Mouse (Mus musculus) forebrain, embryonic 16.5 days (tissue): ENCODE results near the gene Slc25a1. TPM values are rescaled to one million over a fixed set of nuclear protein-coding genes. Genes with fewer than 3 reads are reported as not detected.
A peak's percentile ranks its signal among the peaks of the same experiment; 100 is the strongest.

Experiments
- ATAC-seq: fragments of 200-750 bp; cut with Nextera tagmentation; 2 replicates; pipeline ENCODE4 v1.8.0; 2017; ENCODE audit warnings: mild to moderate bottlenecking, moderate library complexity
- H3K27ac ChIP-seq: fragments of 300-500 bp; sonication (generic); 2 replicates; pipeline ENCODE4 v1.5.1; 2014; ENCODE audit warnings: low read length, control low read depth
- H3K27me3 ChIP-seq: fragments of 300-500 bp; sonication (generic); replicated peaks from 2 replicates; pipeline ENCODE4 v1.6.1; 2014; ENCODE audit warnings: low read length; ENCODE audit not compliant: control insufficient read depth, insufficient read depth
- H3K36me3 ChIP-seq: fragments of 300-500 bp; sonication (generic); 2 replicates; pipeline ENCODE4 v1.6.1; 2014; ENCODE audit not compliant: control insufficient read depth, insufficient read depth
- H3K4me1 ChIP-seq: fragments of 300-500 bp; sonication (generic); replicated peaks from 2 replicates; pipeline ENCODE4 v1.6.1; 2014; ENCODE audit warnings: low read length; ENCODE audit not compliant: control insufficient read depth, insufficient read depth
- H3K4me2 ChIP-seq: fragments of 300-500 bp; sonication (generic); 2 replicates; pipeline ENCODE4 v1.6.1; 2014; ENCODE audit warnings: mild to moderate bottlenecking, low read length, control low read depth
- H3K4me3 ChIP-seq: fragments of 300-500 bp; sonication (generic); replicated peaks from 2 replicates; pipeline ENCODE4 v1.5.1; 2014; ENCODE audit warnings: mild to moderate bottlenecking, low read length, control low read depth
- H3K9ac ChIP-seq: fragments of 300-500 bp; sonication (generic); replicated peaks from 2 replicates; pipeline ENCODE4 v1.6.1; 2014; ENCODE audit warnings: low read depth, low read length, control low read depth
- H3K9me3 ChIP-seq: fragments of 300-500 bp; sonication (generic); 2 replicates; pipeline ENCODE4 v1.6.1; 2016; ENCODE audit warnings: low read length; ENCODE audit not compliant: control insufficient read depth
- WGBS: fragments of 180-500 bp; shearing (Covaris S2); extraction: QIAGEN DNeasy Blood & Tissue Kit; methylation state at CpG from one replicate; pipeline ENCODE4 v1.1.7; 2014; 5-methylcytosine and 5-hydroxymethylcytosine counted together
- polyA plus RNA-seq: library from polyadenylated mRNA; unstranded; fragments of >200 nt; fragmentation: Nextera tagmentation; extraction: Ambion mirVana; gene quantifications from 2 replicates; pipeline ENCODE4 v1.2.1, GENCODE M21; 2015

The Slc25a1 gene
- polyA plus RNA-seq, 1 experiment from 2014 or later = 155 TPM

GRCm38 (mm10) chr16:17928627-17929104 is 647 bp upstream of the Slc25a1 start:
- peaks cover 22% of the 10 kb centered on the region for H3K4me1 ChIP-seq
- H3K27ac ChIP-seq = peak overlapping the region; percentile 85
- peak overlapping the region; percentile 91 for H3K4me2 ChIP-seq
- no peaks in the 10 kb centered on the region; the same call in 1 of the 2 replicates for H3K27me3 ChIP-seq
- peak; percentile 53 for ATAC-seq
- H3K9ac ChIP-seq = peak overlapping the region; percentile 72
- H3K36me3 ChIP-seq = no peaks in the 10 kb centered on the region
- WGBS = 0% methylated on average over 9 of the region's 9 CpGs
- H3K9me3 ChIP-seq = no peaks in the 10 kb centered on the region
- H3K4me3 ChIP-seq = peak overlapping the region; percentile 62

GRCm38 (mm10) chr16:17927351-17928082 is 502 bp downstream of the Slc25a1 start:
- Histone ChIP-seq H3K4me2 (peak overlapping the region; percentile 91), H3K36me3 (no peaks in the 10 kb centered on the region), H3K9me3 (no peaks in the 10 kb centered on the region), H3K27ac (peak overlapping the region; percentile 85), H3K9ac (peak overlapping the region; percentile 72), H3K4me3 (peak overlapping the region; percentile 62), H3K27me3 (no peaks in the 10 kb centered on the region), H3K4me1 (peaks cover 29% of the 10 kb centered on the region)
- WGBS = 2% methylated on average over 69 of the region's 72 CpGs
- peak; percentile 30 for ATAC-seq

- H3K4me3 ChIP-seq = peak overlapping the region; percentile 82
- no peaks in the 10 kb centered on the region for H3K9me3 ChIP-seq
- H3K27me3 ChIP-seq = peaks cover 6% of the 10 kb centered on the region
- H3K4me2 ChIP-seq = peak overlapping the region; percentile 99
- H3K36me3 ChIP-seq = no peaks in the 10 kb centered on the region
- H3K4me1 ChIP-seq = peaks cover 33% of the 10 kb centered on the region
- 0% methylated on average over 14 of the region's 14 CpGs for WGBS
- ATAC-seq = peak; percentile 7
- H3K9ac ChIP-seq = peak overlapping the region; percentile 81
- peak overlapping the region; percentile 90 for H3K27ac ChIP-seq
Measured at GRCm38 (mm10) chr16:17922163-17922538, 5.9 kb downstream of the Slc25a1 start.

GRCm38 (mm10) chr16:17921325-17922162 is 6.5 kb downstream of the Slc25a1 start:
- Histone ChIP-seq H3K4me1 (peaks cover 26% of the 10 kb centered on the region), H3K4me2 (peak overlapping the region; percentile 99), H3K27me3 (peaks cover 12% of the 10 kb centered on the region), H3K36me3 (no peaks in the 10 kb centered on the region), H3K4me3 (peak overlapping the region; percentile 82), H3K9ac (peak overlapping the region; percentile 85), H3K27ac (peak overlapping the region; percentile 90), H3K9me3 (no peaks in the 10 kb centered on the region)
- 1% methylated on average over 46 of the region's 47 CpGs for WGBS
- ATAC-seq = peak; percentile 94

GRCm38 (mm10) chr16:17920586-17920985 is 7.4 kb downstream of the Slc25a1 start:
- 3% methylated on average over 20 of the region's 20 CpGs for WGBS
- ATAC-seq = no peak
- Histone ChIP-seq H3K9ac (peak overlapping the region; percentile 85; the same call in 1 of the 2 replicates), H3K4me1 (peaks cover 23% of the 10 kb centered on the region), H3K27ac (no peak overlapping the region), H3K4me2 (no peak overlapping the region), H3K27me3 (peaks cover 21% of the 10 kb centered on the region), H3K9me3 (no peaks in the 10 kb centered on the region), H3K36me3 (no peaks in the 10 kb centered on the region), H3K4me3 (no peak overlapping the region)

- Histone ChIP-seq H3K27ac (no peak within 1 kb of the TSS), H3K27me3 (peaks cover 59% of the 10 kb centered on the region), H3K4me3 (peak within 1 kb of the TSS; percentile 36), H3K36me3 (no peaks in the 10 kb centered on the region), H3K9me3 (no peaks in the 10 kb centered on the region), H3K4me2 (peak within 1 kb of the TSS; percentile 52), H3K4me1 (peaks cover 22% of the 10 kb centered on the region), H3K9ac (peak within 1 kb of the TSS; percentile 26)
- WGBS = under 1% methylated on average over 103 of the region's 106 CpGs
- ATAC-seq = peak; percentile 18; the same call in 1 of the 2 replicates
Measured at GRCm38 (mm10) chr16:17914307-17915249, 13.4 kb downstream of the Slc25a1 start, which contains the start of gene Gsc2. Gene Gsc2, minus strand, starts transcription at chr16:17915059.

- H3K27me3 ChIP-seq = peaks cover 43% of the 10 kb centered on the region
- under 1% methylated on average over 35 of the region's 35 CpGs for WGBS
- no peaks in the 10 kb centered on the region for H3K9me3 ChIP-seq
- peak within 1 kb of the TSS; percentile 70; the same call in 1 of the 2 replicates for H3K27ac ChIP-seq
- ATAC-seq = peak; percentile 96
- H3K4me3 ChIP-seq = peak within 1 kb of the TSS; percentile 75
- H3K9ac ChIP-seq = peak within 1 kb of the TSS; percentile 75
- H3K4me1 ChIP-seq = peaks cover 22% of the 10 kb centered on the region
- H3K4me2 ChIP-seq = peak within 1 kb of the TSS; percentile 80
- H3K36me3 ChIP-seq = peaks cover 12% of the 10 kb centered on the region
Measured at GRCm38 (mm10) chr16:17911052-17911595, 16.9 kb downstream of the Slc25a1 start, which contains the start of gene Ess2. Gene Ess2, minus strand, starts transcription at chr16:17911348.

- H3K36me3 ChIP-seq = peaks cover 17% of the 10 kb centered on the region
- WGBS = 92% methylated on average over 14 of the region's 14 CpGs
- no peak within 1 kb of the TSS for H3K4me2 ChIP-seq
- no peak for ATAC-seq
- no peaks in the 10 kb centered on the region for H3K4me1 ChIP-seq
- no peak within 1 kb of the TSS for H3K4me3 ChIP-seq
- H3K27ac ChIP-seq = no peak within 1 kb of the TSS
- H3K9me3 ChIP-seq = no peaks in the 10 kb centered on the region
- H3K27me3 ChIP-seq = no peaks in the 10 kb centered on the region
- H3K9ac ChIP-seq = no peak within 1 kb of the TSS
Measured at GRCm38 (mm10) chr16:17898462-17898861, 29.6 kb downstream of the Slc25a1 start, which contains the start of the genes Dgcr2 and Tssk2. Gene Dgcr2, minus strand, starts transcription at chr16:17898562. Gene Tssk2, plus strand, starts transcription at chr16:17898637.
